Mouse (Mus musculus) cerebellum, adult 11 months (tissue): ENCODE measurements around the gene Abhd16b.

Experiments
- DNase-seq: peaks from one replicate; pipeline ENCODE4 v3.0.0; 2022

The Abhd16b gene

DNA sequence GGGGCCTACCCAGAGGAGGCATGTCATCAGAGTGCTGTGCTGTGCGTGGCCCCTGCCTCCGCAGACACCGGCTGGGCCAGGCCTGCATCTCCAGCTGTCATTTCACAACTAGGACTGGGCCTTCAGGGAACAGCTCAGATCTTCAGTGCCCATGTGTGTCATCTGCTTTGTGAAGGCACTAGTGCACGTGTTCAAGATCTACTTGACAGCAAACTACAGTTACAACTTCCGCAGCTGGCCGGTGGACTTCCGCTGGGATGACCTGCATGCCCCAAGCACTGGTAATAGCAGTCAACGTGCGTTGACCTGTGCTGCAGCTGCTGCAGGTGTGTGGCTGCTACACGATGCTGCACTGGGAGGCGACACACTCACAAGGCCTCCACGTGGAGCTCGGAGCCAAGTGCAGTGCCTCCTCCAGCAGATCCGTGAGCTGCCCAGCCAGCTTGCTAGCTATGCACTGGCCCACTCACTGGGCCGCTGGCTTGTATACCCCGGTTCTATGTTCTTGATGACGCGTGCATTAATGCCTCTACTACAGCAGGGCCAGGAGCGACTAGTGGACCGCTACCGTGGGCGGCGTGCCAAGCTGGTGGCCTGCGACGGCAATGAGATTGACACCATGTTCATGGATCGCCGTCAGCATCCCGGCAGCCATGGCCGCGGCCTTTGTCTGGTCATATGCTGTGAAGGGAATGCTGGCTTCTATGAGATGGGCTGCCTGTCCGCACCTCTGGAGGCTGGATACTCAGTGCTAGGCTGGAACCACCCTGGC, at the start of gene Abhd16b:
Gene Abhd16b (plus strand): TSS at position 51 of the 772 bp plus-strand sequence.
- DNase-seq: no peak

DNA sequence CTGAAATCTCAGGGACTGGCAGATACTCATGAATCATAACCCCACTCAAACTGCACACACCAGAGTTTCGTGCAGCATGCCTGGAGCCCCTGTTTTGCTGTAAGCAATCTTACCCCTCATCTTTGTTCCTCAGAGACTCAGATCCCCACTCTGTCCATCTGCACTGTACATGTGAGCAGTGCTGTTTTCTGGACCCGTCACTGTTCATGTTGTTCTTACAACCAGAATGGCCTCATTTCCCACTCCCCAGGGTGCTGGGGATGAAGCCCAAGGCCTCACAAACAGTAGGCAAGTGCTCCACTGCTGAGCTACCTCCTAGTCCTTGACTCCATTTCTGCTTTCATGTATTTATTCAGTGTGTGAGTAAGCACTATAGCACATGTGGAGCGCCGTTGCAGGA, 40.8 kb upstream of the Abhd16b start:
- peak; percentile 51 for DNase-seq

DNA sequence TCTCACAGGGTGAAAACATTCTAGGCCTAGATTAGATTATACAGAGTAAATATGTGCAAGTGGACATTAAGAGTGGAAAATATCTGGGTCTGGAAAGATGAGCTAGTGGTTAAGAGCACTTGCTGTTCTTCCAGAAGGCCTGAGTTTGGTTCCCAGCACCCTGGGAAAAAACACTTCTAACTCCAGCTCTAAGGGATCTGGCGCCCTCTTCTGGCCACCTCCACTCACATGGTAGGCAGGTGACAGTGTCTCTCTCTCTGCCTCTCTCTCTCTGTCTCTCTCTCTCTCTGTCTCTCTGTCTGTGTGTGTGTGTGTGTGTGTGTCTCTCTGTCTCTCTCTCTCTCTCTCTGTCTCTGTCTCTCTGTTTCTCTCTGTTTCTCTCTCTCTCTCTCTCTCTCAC, 39.7 kb upstream of the Abhd16b start:
- DNase-seq: no peak

DNA sequence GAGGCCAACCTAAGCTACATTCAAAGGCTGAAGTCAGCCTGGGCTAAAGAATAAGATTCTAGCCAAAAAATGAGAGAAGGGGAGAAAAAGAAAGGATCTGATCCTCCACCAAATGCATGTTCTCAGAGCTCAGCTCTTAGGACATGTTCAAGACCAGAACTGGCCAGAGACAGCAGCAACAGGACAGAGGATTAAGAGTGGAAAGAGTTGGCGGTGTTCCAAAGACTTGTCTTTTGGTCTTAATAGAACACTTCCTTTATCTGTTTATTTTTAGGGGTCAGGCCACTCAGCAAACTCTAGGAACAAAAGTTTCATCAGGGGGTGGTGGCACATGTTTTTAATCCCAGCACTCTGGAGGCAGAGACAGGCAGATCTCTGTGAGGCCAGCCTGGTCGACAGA, 37.1 kb upstream of the Abhd16b start:
- no peak for DNase-seq

DNA sequence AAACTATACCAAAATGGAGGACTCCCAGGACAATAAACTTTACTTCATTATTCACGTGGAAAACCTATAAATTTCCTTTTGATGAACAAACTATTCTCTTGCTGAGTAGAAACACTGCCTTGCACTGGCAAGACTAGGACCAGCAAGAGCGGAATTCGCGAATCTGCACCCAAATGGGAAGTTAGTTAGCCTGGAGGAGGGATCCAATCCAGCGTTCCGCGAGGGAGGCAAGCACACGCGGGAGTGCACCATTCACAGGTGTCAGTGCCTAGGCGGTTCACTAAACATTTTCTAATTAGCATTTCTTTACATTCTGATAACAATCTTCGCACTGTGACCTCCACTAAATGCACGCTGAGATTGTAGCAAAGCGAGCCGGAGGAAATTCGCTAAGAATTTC, 35.2 kb upstream of the Abhd16b start:
- no peak for DNase-seq

DNA sequence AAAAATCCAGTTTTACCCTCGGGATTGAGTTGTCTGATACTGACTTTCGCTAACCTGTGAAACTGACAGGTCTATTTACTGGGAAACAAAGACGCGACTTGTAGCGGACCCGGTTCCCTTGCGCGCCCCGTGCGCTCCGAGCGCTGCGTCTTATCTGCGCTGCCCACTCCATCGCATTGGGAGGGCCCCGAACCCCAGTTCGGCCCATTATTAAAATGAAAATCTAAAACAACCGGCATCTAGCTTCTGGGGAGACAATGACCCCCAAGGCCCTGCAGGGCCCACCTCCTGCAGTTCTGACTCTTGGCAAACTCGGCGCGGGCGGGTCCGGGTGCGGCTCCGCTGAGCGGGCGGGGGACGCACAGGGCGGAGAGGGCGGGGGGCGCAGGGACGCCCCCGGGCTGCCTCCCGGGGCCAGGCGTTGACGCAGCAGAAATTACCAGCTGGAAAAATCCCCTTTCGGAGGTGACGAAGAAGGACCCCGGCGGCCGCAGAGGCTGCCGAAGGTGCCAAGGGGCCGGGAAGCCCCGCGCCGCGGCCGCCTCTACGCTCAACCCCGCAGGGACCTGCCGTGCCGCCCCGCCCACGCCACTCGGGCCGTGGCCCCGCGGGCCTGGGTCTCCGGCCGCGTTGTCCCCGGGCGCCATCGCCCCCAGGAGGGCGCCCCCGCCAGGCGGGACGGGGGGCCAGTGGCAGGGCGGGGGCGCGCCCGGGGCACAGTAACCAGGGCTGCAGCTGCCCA, 34.4 kb upstream of the Abhd16b start:
- DNase-seq: peak; percentile 63

DNA sequence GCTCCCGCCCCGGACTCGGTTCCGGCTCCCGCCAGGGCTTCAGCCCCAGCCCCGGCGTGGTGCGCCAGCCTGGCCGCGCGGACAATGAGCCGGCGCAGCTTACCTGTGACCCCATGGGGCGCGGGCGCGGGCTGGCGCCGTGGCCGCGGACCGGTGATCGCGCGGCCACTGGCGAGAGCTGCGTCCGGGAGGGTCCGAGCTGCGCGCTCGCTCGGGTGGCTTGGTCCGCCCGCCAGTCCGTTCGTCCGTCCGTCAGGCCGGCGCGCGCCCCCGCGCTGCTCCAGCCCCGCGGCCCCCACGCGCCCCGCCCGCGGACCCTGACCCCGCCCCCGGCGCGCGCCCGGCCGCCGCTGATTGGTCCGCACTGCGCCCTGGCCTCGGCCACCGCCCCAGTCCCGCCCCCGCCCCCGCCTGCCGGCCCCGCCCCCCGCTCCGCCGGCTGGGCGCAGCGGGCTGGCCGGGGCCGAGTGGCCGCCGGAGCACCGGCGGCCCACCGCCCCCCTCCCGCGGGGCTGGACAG, 33.8 kb upstream of the Abhd16b start, which contains the start of gene Zbtb46:
Gene Zbtb46 (minus strand): TSS at position 274 of the 520 bp plus-strand sequence.
- peak; percentile 84 for DNase-seq

DNA sequence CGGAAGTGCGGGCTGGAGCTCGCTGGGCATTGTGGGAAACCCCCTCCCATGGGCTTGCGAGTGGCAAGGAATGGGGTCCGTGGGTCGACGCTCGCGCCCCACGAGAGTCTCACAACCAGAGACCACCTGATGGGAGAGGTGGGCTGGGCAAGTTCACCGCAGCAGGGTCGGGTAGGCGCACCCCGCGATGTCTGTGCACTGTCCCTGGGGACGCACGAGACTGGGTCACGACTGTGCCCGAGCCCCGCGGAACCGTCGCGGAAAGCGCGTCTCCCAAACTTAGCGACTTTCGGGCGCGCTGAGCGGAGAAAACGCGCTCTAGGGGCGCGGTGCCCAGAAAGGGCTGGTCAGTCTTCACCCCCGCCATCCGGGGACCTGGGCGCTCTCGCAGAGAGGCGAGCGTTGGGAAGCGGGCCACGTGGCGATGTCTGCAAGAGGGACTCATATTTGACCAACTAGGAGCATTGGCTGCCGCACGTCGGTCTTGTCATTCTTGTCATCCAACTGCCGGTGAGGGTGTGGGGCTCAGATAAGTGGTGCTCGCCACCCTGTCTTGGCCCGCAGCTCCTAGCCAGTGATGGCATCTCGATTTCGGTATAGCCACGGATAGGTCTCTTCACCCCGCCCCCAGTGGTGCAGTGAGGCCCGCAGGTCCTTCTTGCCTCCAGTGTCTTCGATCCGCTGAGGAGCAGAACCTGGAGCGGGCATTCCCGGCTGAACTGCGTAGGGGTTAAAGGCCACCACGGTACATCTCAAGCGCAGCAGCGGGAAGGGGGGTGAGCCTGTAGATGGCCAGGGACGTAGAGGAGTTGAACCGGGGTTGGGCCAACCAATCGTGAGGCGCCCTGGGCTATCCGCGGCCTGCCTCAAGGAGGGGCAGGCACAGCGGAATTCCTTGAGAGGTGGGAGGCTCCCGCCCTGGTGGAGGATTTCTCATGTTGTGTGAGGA, 33.1 kb upstream of the Abhd16b start:
- DNase-seq: peak; percentile 73

DNA sequence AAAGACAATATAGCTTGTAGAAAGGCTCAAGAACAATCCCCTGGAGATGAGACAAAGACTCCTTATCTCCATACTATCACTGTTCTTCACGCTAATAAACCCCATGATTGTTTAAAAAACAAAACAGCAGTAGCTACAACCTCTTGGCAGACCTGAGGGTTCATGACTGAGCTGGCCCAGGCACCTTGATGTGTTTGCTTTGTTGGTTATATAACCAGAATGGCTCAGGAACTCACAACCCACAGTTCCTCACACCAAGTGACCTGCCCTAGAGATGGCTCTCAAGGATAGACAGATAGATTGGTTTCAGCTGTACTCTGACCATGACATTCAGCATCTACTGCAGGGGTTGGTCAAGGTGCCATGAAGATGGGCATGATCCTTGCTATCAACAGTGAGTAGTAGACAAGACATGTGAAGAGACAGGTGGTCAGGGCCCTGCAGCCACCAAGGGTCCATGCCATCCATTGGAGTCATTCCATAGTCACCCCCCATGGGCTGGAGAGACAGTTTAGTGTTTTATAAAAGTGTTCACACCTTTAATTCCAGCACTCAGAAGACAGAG, 31.4 kb upstream of the Abhd16b start:
- DNase-seq: no peak

DNA sequence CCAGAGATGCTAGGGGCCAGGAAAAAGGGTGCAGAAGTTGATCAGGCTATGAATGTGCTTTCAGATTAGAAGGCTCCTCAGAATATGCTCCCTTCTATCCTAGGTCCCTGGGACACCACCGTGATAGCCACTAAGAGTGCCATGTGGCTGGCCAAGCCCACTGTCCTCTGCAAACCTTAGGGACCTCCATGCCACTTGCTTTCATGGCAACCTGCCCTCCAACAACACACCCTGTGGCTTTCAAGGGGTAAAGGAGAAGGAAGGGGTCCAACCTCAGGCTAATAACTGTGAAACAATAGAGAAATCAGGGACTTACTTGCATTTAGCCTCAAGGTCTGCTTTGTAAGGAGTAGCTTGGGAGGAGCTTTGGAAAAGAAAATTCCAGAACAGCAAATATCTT, 30.4 kb upstream of the Abhd16b start:
- no peak for DNase-seq

DNA sequence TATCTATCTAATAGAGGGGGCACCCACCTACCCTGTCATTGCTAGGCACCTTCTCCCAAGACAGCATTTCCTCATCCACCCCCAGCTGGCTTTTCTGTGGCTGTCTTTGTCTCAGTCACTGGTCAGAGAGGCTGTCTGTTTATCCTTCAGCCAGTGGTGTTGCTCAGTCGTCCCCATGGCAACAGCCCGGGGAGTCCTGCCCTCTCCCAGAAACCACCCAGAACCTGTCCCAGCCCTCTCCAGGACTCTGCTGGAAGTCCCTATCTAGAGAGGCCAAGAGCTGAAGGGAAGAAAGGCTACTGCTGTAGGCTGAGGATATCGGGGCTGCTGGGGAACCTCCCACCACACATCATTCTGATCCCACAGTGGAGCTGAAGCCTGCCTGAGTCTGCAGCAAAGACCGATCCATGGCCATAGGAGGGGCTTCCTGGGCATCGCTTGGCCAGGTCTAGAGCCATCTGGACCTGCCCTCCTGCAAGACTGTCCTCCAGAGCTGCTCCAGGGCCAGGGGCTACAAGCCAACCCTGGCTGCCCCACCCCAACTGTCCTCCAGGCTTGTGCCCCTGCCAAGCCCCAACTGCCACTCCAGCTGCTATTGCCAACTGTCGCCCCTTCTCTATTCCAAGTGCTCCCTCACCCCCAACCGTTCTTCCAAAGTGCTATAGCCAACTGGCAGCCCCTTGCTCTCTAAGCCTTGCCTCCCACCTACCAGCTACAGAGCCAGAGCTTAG, 29.8 kb upstream of the Abhd16b start:
- peak; percentile 95 for DNase-seq

DNA sequence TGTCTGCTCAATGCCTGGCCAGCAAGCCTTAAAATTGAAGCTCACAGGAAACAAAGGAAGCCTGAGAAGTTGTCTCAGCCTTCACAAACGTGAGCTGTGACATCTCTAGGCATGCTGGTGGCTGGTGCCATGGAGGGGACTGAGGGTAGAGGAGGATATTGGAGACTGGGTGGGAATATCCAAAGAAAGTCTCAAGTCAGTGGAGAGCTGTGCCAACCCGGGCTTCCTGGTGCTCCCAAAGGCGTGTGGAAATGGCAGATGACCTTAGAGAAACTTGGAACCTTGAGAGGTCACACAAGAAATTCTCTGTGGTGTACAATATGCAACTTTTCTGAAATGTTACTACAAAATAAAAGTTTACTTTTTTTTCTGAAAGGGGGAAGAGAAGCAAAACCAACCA, 27.6 kb upstream of the Abhd16b start:
- no peak for DNase-seq

DNA sequence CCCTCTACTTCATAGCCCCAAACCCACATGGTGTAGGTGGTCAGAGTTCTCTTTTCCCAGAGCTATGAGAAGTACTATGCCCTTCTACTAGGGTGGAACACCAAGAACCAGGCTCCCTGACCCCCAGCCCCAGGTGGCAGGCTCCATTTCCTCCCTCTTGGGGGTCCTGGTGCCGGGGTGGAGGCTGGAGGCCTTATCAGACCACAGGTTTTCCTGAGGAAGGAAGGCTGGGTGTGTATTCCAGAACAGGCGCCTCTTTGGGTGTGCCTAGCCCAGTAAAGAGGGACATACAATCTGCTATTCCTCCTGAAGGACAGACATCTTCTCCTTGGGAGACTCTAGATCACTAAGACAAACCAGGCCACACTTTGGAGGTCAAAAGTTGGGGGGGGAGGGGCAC, 22.7 kb upstream of the Abhd16b start:
- DNase-seq: no peak

DNA sequence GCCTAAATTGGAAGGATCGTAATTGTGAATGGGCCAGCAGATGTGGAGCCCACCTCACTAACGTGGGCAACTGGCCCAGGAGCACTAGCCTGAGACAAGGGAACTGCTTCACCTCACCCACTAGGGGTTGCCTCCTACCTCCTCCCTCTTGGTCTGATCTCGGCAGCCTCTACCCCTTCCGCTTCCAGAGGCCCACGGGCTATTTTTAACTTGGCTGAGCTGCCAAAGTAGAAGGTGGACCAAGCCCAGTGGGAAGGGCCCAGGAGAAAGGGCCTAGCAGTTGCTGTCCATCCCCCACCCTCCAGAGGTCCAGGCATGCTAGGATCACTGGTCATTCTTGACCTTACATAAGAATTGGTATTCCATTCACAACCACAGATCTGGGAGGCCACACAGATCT, 21.8 kb upstream of the Abhd16b start:
- no peak for DNase-seq

DNA sequence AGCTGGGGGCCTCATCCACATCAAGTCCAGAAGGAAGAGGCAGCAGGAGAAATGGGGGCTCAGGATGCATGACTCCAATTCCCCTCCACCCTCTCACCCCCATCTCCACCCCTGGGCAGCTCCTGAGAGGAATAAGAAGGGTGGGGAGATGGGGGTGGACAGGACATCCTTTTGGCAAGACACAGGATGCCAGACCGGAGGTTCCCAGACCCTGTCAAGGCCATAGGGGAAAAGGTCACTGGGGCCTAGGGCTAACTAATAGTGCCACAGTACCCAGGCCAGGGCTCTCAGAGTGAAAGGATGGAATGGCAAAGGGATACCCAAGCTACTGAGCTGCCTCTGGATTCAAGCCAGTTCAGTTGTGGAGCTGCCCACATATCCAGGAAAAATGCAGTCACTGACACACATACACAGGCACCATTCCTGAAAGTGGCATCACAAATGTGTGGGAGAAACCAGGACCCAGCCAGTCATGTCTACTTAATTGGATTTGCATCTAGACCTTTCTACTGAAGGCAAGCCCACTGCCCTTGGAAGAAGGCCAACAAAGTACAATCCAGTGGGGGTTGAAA, 20.7 kb upstream of the Abhd16b start:
- DNase-seq: no peak

DNA sequence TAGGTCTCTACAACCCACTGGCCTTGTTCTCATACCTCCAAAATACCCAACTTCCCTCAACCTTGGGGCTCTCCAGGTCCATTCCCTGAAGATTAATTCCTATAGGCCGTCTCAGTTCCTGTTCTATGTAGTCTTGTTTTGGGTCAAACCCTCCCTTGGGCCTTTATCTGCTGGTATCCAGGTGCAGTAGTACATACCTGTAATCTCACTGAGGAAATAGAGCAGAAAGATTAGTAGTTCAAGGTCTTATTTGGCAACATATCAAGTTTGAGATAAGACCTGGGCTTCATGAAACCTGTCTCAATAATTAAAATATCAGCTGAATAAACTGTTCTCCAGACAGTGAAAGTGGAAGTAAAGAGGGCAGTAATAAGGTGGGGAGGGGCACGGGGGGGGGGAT, 9.9 kb upstream of the Abhd16b start:
- DNase-seq: no peak

DNA sequence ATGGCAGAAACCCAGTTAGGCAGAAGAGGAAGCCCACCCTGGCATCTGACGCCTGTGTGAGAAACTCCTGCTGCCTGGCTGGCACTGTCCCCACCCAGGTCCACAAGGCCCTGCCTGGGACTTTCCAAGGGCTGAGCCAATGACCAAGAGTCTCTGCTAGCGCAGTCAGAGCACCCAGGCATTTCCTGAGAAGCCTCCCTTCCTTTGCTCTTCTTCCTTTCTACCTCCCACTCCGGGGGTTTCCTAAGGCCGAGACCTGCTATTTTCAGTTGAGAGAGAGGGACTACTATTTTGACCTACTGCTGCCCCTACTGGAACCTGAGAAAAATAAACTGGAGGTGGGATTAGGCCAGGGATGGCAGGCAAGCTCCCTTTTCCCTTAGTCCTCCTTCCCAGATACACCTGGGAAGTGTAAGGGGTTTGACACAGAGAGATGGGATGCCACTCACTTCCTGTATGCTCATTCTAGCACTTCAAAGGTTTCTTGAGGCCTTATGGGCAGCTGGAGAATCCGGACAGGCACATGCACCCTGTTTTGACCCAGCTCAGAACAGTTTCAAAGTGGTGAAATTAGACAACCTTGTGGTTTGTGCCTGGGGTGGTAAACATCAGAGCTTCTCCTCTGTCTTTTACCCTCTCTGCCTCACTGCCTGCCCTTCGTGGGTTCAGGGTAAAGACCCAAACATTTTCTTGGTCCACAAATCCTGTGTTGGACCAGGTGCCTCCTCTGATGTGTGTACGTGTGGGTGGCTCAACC, 9.3 kb upstream of the Abhd16b start:
- peak; percentile 54 for DNase-seq

DNA sequence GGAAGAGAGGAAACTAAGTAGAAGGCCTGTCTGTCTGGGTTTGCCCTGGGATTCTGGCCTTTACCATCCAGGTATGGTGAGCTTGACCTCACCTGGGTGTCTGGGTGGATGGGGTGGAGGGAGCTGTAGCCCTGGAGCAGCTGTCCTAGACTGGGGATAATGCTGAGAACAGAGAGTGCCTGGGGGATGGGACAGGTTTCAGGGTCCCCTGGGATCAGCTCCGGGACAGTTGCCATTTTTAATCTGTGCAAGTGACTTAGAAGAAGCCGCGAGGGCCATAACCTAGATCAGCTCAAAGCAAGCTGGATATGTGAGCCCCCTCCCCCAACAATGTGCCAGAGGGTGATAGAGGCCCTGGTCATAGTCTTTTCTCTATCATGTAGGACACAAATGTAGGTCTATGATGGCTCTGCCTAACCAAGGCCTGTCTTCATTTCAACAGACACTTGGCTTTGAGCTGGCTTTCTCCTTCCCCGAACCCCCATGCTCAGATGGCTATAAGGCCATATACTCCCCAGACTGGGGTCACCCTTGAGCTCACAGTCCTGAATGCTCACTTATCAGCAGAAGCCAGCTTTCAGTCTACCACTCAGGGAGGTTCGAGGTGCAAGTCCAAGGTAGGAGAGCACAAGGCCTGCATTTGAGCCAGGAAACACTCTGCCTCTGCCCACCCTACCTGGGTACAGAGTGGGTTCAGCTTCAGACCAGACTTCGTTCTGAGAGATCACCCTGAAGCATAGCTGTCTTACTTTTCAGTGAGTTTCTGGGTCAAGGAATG, 8.4 kb upstream of the Abhd16b start:
- no peak for DNase-seq

DNA sequence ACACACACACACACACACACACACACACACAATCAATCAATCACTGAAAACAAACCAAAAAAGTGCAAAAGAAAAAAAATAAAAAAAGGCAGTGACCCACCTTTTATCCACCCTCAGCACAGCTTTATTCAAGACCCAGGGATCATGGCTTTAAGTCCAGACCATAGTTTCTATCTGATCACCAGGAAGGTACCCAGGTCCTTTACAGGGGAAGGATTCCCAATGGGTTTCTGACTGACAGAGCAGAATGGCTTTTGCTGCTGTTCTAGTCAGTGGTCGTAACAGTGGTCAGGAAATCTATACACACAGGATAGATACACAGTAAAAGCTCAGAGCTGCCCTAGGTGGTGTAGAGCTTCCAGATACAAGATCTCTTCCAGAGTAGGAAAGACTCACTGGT, 7.3 kb upstream of the Abhd16b start:
- DNase-seq: no peak
